Mouse (Mus musculus): ENCODE results near the gene Abcb8. TPM values are rescaled to one million over a fixed set of nuclear protein-coding genes. Genes with fewer than 3 reads are reported as not detected.

Abcb8 gene
- total and polyA plus RNA-seq, 2 experiments from 2014 or later = 44.6 to 64.1 TPM

- no peak for ATAC-seq
- 74% methylated on average over 2 of the region's 2 CpGs for WGBS
- Histone ChIP-seq H3K9me3 (ENCODE audit: low read length) (no peaks in the 10 kb centered on the region), H3K9ac (0 out of 2 replicates have a peak overlapping the region, but pooled peaks have one; percentile 1), H3K4me1 (ENCODE audit: insufficient read depth) (peaks cover 9% of the 10 kb centered on the region), H3K27ac (ENCODE audit: low read depth, low read length) (no peak overlapping the region), H3K4me2 (ENCODE audit: low read depth) (no peak overlapping the region), H3K27me3 (ENCODE audit: insufficient read depth, low read length) (no peaks in the 10 kb centered on the region), H3K36me3 (ENCODE audit: insufficient read depth) (no peaks in the 10 kb centered on the region), H3K4me3 (ENCODE audit: low read depth, low read length) (no peak overlapping the region)
- DNase-seq = no peak
- no peak for TF ChIP-seq CTCF (IDR thresholded peaks at IDR 0.05; ENCODE audit: low read depth)
These were observed 14.8 kb upstream of the Abcb8 start for GRCm38 (mm10) chr5:24378700-24379099.

DNA sequence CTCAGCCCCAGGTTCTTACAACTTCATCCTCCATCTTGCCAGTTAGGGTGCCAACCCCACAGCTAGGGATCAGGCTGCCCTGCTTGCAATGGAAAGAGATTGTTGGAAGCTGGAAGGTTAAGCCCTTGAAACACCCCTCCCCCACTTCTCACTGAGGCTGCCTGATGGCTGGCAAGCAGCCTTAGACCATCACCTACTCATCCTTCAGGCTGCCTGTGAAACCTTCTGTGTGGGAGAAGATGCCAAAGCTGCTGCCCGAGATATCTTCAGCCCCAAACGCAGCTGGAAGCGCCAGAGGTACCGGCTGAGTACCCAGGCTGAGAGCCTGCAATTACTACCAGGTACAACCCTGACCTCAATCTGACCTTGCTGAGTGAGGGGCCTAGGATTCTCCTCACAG lies 14.0 kb upstream of the Abcb8 start:
- Histone ChIP-seq H3K4me2 (ENCODE audit: low read depth) (no peak overlapping the region), H3K4me3 (ENCODE audit: low read depth, low read length) (no peak overlapping the region), H3K27me3 (ENCODE audit: insufficient read depth, low read length) (no peaks in the 10 kb centered on the region), H3K4me1 (ENCODE audit: insufficient read depth) (peaks cover 17% of the 10 kb centered on the region), H3K9me3 (ENCODE audit: low read length) (no peaks in the 10 kb centered on the region), H3K9ac (no peak overlapping the region), H3K36me3 (ENCODE audit: insufficient read depth) (no peaks in the 10 kb centered on the region), H3K27ac (ENCODE audit: low read depth, low read length) (no peak overlapping the region)
- no peak for TF ChIP-seq CTCF (IDR thresholded peaks at IDR 0.05; ENCODE audit: low read depth)
- ATAC-seq = no peak
- no peak for DNase-seq
- WGBS = 80% methylated on average over 4 of the region's 4 CpGs

DNA sequence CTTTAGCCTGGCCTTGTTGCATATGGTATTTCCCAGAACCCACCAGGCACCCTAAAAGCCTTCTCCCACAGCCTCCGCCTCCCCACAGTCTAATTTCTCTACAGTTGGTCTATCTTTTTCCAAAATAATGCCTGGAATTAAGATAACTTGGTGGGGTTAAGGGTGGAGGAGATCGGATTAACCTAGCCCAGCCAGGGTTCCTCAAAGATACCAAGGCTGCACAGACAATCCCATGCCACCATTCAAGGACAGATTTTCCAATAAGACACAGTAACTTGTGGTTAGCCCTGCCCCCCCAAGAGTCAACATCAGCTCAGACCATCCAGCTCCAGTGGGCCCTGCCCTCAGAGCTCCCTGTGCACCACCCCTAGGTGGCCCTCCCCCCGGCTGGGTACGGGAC lies 13.0 kb upstream of the Abcb8 start:
- Histone ChIP-seq H3K27me3 (ENCODE audit: insufficient read depth, low read length) (no peaks in the 10 kb centered on the region), H3K4me2 (ENCODE audit: low read depth) (no peak overlapping the region), H3K9me3 (ENCODE audit: low read length) (no peaks in the 10 kb centered on the region), H3K9ac (no peak overlapping the region), H3K36me3 (ENCODE audit: insufficient read depth) (no peaks in the 10 kb centered on the region), H3K27ac (ENCODE audit: low read depth, low read length) (no peak overlapping the region), H3K4me3 (ENCODE audit: low read depth, low read length) (no peak overlapping the region), H3K4me1 (ENCODE audit: insufficient read depth) (peaks cover 18% of the 10 kb centered on the region)
- ATAC-seq (no peak), DNase-seq (no peak)
- WGBS = 93% methylated on average over 4 of the region's 4 CpGs
- TF ChIP-seq CTCF (IDR thresholded peaks at IDR 0.05; ENCODE audit: low read depth) = no peak

DNA sequence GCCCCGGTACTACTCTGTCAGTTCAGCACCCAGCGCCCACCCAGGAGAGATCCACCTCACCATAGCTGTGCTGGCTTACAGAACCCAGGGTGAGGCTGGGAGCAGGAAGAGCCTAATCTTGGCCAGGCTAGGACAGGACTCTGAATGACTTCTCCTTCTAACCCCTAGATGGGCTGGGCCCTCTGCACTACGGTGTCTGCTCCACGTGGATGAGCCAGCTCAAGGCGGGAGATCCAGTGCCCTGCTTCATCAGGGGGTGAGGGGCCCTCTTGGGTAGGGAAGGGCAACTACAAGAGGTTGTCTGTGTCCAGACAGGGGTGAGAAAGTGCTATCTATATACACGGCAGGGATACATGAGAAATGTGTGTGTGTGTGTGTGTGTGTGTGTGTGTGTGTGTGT lies 12.0 kb upstream of the Abcb8 start:
- peaks cover 18% of the 10 kb centered on the region for H3K4me1 ChIP-seq (ENCODE audit: insufficient read depth)
- H3K36me3 ChIP-seq (ENCODE audit: insufficient read depth) = no peaks in the 10 kb centered on the region
- 76% methylated on average over 6 of the region's 6 CpGs for WGBS
- ATAC-seq = no peak
- no peak for TF ChIP-seq CTCF (IDR thresholded peaks at IDR 0.05; ENCODE audit: low read depth)
- no peak overlapping the region for H3K4me2 ChIP-seq (ENCODE audit: low read depth)
- no peak overlapping the region for H3K9ac ChIP-seq
- no peak for DNase-seq
- H3K27me3 ChIP-seq (ENCODE audit: insufficient read depth, low read length) = no peaks in the 10 kb centered on the region
- H3K9me3 ChIP-seq (ENCODE audit: low read length) = no peaks in the 10 kb centered on the region
- H3K4me3 ChIP-seq (ENCODE audit: low read depth, low read length) = no peak overlapping the region
- no peak overlapping the region for H3K27ac ChIP-seq (ENCODE audit: low read depth, low read length)

GRCm38 (mm10) chr5:24381988-24382387 lies 11.5 kb upstream of the Abcb8 start:
- no peak overlapping the region for H3K27ac ChIP-seq (ENCODE audit: low read depth, low read length)

DNA sequence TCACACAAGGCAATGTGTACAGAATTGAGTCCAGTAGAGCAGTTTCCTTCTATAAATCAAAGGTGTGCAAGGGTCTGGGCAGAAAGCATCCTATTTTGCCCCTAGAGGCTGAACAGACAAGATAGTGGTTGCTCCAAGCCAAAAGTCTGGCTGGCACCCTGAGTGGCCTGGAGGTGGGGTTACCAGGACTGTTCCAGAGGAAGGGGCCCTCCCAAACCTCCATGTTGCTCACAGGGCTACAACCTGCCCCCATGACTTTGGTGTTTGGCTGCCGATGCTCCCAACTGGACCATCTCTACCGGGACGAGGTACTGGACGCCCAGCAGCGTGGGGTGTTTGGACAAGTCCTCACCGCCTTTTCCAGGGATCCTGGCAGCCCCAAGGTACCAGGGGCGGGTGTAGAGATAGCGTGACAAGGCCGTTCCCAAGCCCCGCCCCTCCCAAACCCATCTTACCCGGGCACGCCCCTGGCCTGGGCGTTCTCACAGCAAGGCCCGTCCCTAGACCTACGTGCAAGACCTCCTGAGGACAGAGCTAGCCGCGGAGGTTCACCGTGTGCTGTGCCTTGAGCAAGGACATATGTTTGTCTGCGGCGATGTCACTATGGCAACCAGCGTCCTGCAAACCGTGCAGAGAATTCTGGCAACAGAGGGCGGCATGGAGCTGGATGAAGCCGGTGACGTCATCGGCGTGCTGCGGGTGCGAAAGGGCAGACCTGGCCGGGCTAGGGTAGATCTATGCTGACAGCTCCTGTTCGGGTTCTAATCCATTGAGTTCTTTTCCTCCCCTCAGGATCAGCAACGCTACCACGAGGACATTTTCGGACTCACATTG lies 10.2 kb upstream of the Abcb8 start:
- peak; percentile 95 for DNase-seq
- Histone ChIP-seq H3K27ac (ENCODE audit: low read depth, low read length) (peak overlapping the region; percentile 76), H3K36me3 (ENCODE audit: insufficient read depth) (no peaks in the 10 kb centered on the region), H3K4me2 (ENCODE audit: low read depth) (peak overlapping the region; percentile 61), H3K4me3 (ENCODE audit: low read depth, low read length) (peak overlapping the region; percentile 45), H3K4me1 (ENCODE audit: insufficient read depth) (peaks cover 26% of the 10 kb centered on the region), H3K9me3 (ENCODE audit: low read length) (no peaks in the 10 kb centered on the region), H3K27me3 (ENCODE audit: insufficient read depth, low read length) (no peaks in the 10 kb centered on the region), H3K9ac (peak overlapping the region; percentile 67)
- peak; percentile 80 for ATAC-seq
- TF ChIP-seq CTCF (IDR thresholded peaks at IDR 0.05; ENCODE audit: low read depth) = peak; percentile 79
- WGBS = under 1% methylated on average over 34 of the region's 34 CpGs

More at GRCm38 (mm10) chr5:24381988-24382387, 11.5 kb upstream of the Abcb8 start:
- ATAC-seq = no peak
- H3K9me3 ChIP-seq (ENCODE audit: low read length) = no peaks in the 10 kb centered on the region
- H3K4me2 ChIP-seq (ENCODE audit: low read depth) = no peak overlapping the region
- no peak for TF ChIP-seq CTCF (IDR thresholded peaks at IDR 0.05; ENCODE audit: low read depth)
- no peaks in the 10 kb centered on the region for H3K27me3 ChIP-seq (ENCODE audit: insufficient read depth, low read length)
- DNase-seq = no peak
- WGBS = 36% methylated on average over 2 of the region's 2 CpGs
- no peak overlapping the region for H3K4me3 ChIP-seq (ENCODE audit: low read depth, low read length)
- H3K9ac ChIP-seq = no peak overlapping the region
- H3K36me3 ChIP-seq (ENCODE audit: insufficient read depth) = no peaks in the 10 kb centered on the region
- H3K4me1 ChIP-seq (ENCODE audit: insufficient read depth) = peaks cover 18% of the 10 kb centered on the region

GRCm38 (mm10) chr5:24384407-24384806 lies 9.1 kb upstream of the Abcb8 start:
- Histone ChIP-seq H3K4me2 (ENCODE audit: low read depth) (peak overlapping the region; percentile 61), H3K27ac (ENCODE audit: low read depth, low read length) (no peak overlapping the region), H3K9me3 (ENCODE audit: low read length) (no peaks in the 10 kb centered on the region), H3K9ac (no peak overlapping the region), H3K36me3 (ENCODE audit: insufficient read depth) (no peaks in the 10 kb centered on the region), H3K4me3 (ENCODE audit: low read depth, low read length) (no peak overlapping the region), H3K4me1 (ENCODE audit: insufficient read depth) (peaks cover 28% of the 10 kb centered on the region), H3K27me3 (ENCODE audit: insufficient read depth, low read length) (0 out of 2 replicates have a peak, but pooled peaks cover 4% of the 10 kb centered on the region)
- ATAC-seq = no peak
- TF ChIP-seq CTCF (IDR thresholded peaks at IDR 0.05; ENCODE audit: low read depth) = no peak
- WGBS = 62% methylated on average over 6 of the region's 6 CpGs
- DNase-seq = peak; percentile 4
